Mouse (Mus musculus) limb, embryonic 15.5 days (tissue): Measurements from ENCODE around the gene Dph3. TPM values are rescaled to one million over a fixed set of nuclear protein-coding genes. Genes with fewer than 3 reads are reported as not detected.
"Not testable (repeated sequence)": the region's sequence is repeated elsewhere in the genome, so short reads cannot be mapped to it uniquely, and the experiment has no call there.

Source experiments
- ATAC-seq: fragments of 200-750 bp; cut with Nextera tagmentation; 2 replicates; pipeline ENCODE4 v1.8.0; 2017; ENCODE audit warnings: low read depth, moderate TSS enrichment; ENCODE audit not compliant: insufficient number of reproducible peaks, low FRiP score, low TSS enrichment
- H3K27ac ChIP-seq: fragments of 300-500 bp; sonication (generic); 2 replicates; pipeline ENCODE4 v1.5.1; 2015; ENCODE audit warnings: moderate library complexity, mild to moderate bottlenecking, inconsistent platforms
- H3K27me3 ChIP-seq: fragments of 300-500 bp; sonication (generic); 2 replicates; pipeline ENCODE4 v1.6.1; 2015; ENCODE audit warnings: inconsistent platforms
- H3K36me3 ChIP-seq: fragments of 300-500 bp; sonication (generic); 2 replicates; pipeline ENCODE4 v1.6.1; 2015; ENCODE audit warnings: inconsistent platforms
- H3K4me1 ChIP-seq: fragments of 300-500 bp; sonication (generic); 2 replicates; pipeline ENCODE4 v1.6.1; 2015; ENCODE audit warnings: inconsistent platforms
- H3K4me2 ChIP-seq: fragments of 300-500 bp; sonication (generic); 2 replicates; pipeline ENCODE4 v1.6.1; 2015; ENCODE audit warnings: mild to moderate bottlenecking, inconsistent platforms
- H3K4me3 ChIP-seq: fragments of 300-500 bp; sonication (generic); 2 replicates; pipeline ENCODE4 v1.5.1; 2015; ENCODE audit warnings: mild to moderate bottlenecking, inconsistent platforms
- H3K9ac ChIP-seq: fragments of 300-500 bp; sonication (generic); 2 replicates; pipeline ENCODE4 v1.6.1; 2015; ENCODE audit warnings: inconsistent platforms
- H3K9me3 ChIP-seq: fragments of 300-500 bp; sonication (generic); 2 replicates; pipeline ENCODE4 v1.6.1; 2016; ENCODE audit warnings: inconsistent platforms
- WGBS: fragments of 180-500 bp; shearing (Covaris S2); methylation state at CpG from one replicate; pipeline ENCODE4 v1.1.7; 2015; 5-methylcytosine and 5-hydroxymethylcytosine counted together
- polyA plus RNA-seq: library from polyadenylated mRNA; unstranded; fragments of >200 nt; fragmentation: Nextera tagmentation; extraction: Ambion mirVana; gene quantifications from 2 replicates; pipeline ENCODE4 v1.2.1, GENCODE M21; 2015

Dph3 gene
- polyA plus RNA-seq, result 74.3 and 76.6 TPM in 2 replicates

- Histone ChIP-seq H3K27me3 (no peaks in the 10 kb centered on the region), H3K4me3 (peak within 1 kb of the TSS; percentile 72), H3K36me3 (peaks cover 25% of the 10 kb centered on the region), H3K9ac (peak within 1 kb of the TSS; percentile 62), H3K27ac (peak within 1 kb of the TSS; percentile 94), H3K4me2 (peak within 1 kb of the TSS; percentile 59), H3K4me1 (peaks cover 6% of the 10 kb centered on the region; the same call in 1 of the 2 replicates), H3K9me3 (no peaks in the 10 kb centered on the region)
- WGBS, result under 1% methylated on average over 43 of the region's 43 CpGs
- ATAC-seq, result peak; percentile 95
These were observed at the start of gene Dph3 for GRCm38 (mm10) chr14:32085486-32086201. Gene Dph3 (minus strand): TSS chr14:32085729.

DNA sequence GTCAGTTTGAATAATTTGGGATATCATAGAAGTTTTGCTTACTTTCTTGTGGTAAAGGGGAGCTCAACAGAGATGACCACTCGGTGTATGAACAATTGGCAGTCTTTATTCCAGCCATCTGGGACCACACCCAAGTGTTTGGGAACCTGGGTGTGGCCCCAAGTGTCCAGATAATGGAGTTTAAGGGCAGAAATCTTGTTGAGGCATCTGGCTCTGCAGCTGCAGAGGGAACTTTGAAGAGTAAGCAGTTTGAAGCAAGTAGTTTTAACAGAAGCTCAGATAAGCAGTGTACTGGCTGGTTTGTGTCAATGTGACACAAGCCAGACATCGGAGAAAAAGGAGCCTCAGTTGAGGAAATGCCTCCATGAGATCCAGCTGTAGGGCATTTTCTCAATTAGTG lies 48.8 kb upstream of the Dph3 start:
- no peak for ATAC-seq
- Histone ChIP-seq H3K9me3 (no peaks in the 10 kb centered on the region), H3K36me3 (no peaks in the 10 kb centered on the region), H3K4me2 (no peak overlapping the region), H3K27me3 (no peaks in the 10 kb centered on the region), H3K27ac (no peak overlapping the region), H3K4me1 (no peaks in the 10 kb centered on the region), H3K9ac (no peak overlapping the region), H3K4me3 (no peak overlapping the region)
- 45% methylated on average over 2 of the region's 2 CpGs for WGBS

GRCm38 (mm10) chr14:32131836-32132235 lies 46.3 kb upstream of the Dph3 start:
- Histone ChIP-seq H3K4me1 (no peaks in the 10 kb centered on the region), H3K4me3 (no peak overlapping the region), H3K27ac (no peak overlapping the region), H3K4me2 (no peak overlapping the region), H3K27me3 (no peaks in the 10 kb centered on the region), H3K9me3 (no peaks in the 10 kb centered on the region), H3K9ac (no peak overlapping the region), H3K36me3 (no peaks in the 10 kb centered on the region)
- ATAC-seq, result no peak
- 88% methylated on average over 4 of the region's 4 CpGs for WGBS

DNA sequence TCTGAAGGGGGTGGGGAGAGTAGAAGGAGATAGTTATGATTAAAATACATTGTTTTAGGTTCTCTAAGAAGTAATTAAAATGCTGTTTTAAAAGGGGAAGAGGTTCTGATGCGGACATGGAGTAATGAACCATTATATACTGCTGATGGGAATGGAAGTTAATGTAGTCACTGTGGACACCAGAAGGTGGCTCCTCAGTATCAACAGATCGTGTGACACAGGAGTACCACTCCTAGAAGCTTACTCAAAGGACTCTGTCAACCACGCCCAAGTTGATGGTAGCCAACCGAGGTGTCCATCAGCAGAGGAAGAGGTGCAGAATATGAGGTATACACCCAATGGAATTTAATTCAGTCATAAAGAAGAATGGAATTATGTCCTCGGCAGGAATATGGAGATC lies 42.9 kb upstream of the Dph3 start:
- Histone ChIP-seq H3K4me1 (no peaks in the 10 kb centered on the region), H3K27ac (no peak overlapping the region), H3K4me3 (no peak overlapping the region), H3K4me2 (no peak overlapping the region), H3K9me3 (no peaks in the 10 kb centered on the region), H3K36me3 (no peaks in the 10 kb centered on the region), H3K9ac (no peak overlapping the region), H3K27me3 (no peaks in the 10 kb centered on the region)
- ATAC-seq, result no peak
- WGBS, result 81% methylated on average over 5 of the region's 5 CpGs

GRCm38 (mm10) chr14:32125256-32125655 lies 39.7 kb upstream of the Dph3 start:
- not testable (repeated sequence) for H3K9me3 ChIP-seq, H3K4me2 ChIP-seq, H3K27ac ChIP-seq, H3K4me1 ChIP-seq, H3K9ac ChIP-seq, H3K27me3 ChIP-seq, H3K4me3 ChIP-seq, H3K36me3 ChIP-seq, ATAC-seq
- WGBS, result 82% methylated on average over 5 of the region's 5 CpGs

DNA sequence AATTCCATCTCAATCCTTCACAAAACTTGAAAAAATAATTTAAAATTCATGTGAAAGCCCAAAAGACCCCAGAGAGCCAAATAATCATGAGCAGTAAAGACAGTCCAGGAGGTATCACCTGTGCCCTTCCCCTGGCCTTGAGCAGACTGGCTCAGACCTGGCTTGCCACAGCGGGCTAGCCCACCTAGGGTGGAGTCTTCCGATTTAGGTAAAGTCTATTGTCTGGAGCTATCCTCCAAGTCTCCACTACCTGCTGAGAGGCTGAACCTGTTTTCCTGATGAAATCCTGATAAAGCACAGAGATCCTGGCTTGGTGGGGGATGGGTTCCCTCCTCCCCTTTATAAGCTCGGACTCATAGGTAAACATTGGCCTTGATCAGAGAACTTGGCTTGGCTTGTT lies 38.7 kb upstream of the Dph3 start:
- H3K9ac ChIP-seq, result no peak overlapping the region
- no peak overlapping the region for H3K27ac ChIP-seq
- no peaks in the 10 kb centered on the region for H3K9me3 ChIP-seq
- ATAC-seq, result no peak
- 77% methylated on average over 3 of the region's 3 CpGs for WGBS
- H3K4me3 ChIP-seq, result no peak overlapping the region
- no peaks in the 10 kb centered on the region for H3K36me3 ChIP-seq
- no peak overlapping the region for H3K4me2 ChIP-seq
- no peaks in the 10 kb centered on the region for H3K27me3 ChIP-seq
- H3K4me1 ChIP-seq, result peaks cover 5% of the 10 kb centered on the region; the same call in 1 of the 2 replicates

GRCm38 (mm10) chr14:32121920-32122315 lies 36.4 kb upstream of the Dph3 start:
- H3K4me2 ChIP-seq, result no peak overlapping the region
- no peak for ATAC-seq
- 54% methylated on average over 2 of the region's 2 CpGs for WGBS

DNA sequence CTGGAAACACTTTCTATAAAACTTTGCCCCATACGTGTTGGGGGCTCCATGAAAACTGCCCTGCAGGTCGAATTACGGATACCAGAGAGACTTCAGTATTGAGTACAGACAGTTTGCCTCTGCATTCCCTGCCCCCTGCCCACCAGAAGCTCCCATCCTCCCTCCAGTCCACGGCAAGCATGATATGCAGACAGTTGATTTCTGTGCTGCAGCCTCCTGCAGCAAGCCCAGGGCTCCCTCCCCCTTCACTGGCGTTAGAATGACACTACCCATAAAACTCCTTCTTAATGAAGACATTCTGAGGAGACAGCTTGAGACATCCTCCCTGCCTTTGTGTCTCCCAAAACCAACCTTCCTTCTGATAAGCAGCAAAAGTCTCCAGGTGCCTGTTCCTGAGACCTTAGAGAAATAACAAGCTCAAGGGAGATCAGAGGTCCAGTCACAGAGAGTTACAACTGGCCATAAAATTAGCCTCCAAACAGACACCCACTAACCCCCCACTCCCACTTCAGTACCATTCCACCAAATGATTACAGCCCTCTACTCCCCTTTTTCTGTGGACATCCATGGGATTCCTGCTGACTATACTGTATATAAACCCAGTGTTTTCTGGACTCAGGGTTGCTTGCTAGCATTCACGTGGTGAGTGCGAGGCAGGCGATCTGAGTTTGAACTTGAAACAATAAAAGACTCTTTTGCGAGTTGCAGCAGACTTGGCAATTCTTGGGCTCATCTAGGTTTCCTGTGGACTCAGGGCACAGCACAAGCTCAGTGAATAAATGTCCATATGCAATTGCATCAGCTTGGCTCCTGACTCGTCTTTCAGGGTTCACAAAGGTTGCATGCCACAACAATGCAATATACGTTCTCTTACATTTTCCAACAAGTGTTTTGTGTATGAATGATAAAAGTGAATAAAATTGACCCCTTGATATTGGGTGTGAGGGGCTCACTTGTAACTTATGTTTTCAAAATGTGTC lies 35.7 kb upstream of the Dph3 start:
- Histone ChIP-seq H3K9me3 (no peaks in the 10 kb centered on the region), H3K9ac (no peak overlapping the region), H3K36me3 (no peaks in the 10 kb centered on the region), H3K27ac (no peak overlapping the region), H3K4me3 (no peak overlapping the region), H3K27me3 (no peaks in the 10 kb centered on the region), H3K4me1 (peaks cover 5% of the 10 kb centered on the region; the same call in 1 of the 2 replicates), H3K4me2 (no peak overlapping the region)
- WGBS, result 31% methylated on average over 11 of the region's 11 CpGs
- ATAC-seq, result no peak

More at GRCm38 (mm10) chr14:32121920-32122315, 36.4 kb upstream of the Dph3 start:
- no peaks in the 10 kb centered on the region for H3K36me3 ChIP-seq
- no peaks in the 10 kb centered on the region for H3K9me3 ChIP-seq
- no peak overlapping the region for H3K27ac ChIP-seq
- no peak overlapping the region for H3K9ac ChIP-seq
- H3K27me3 ChIP-seq, result no peaks in the 10 kb centered on the region
- peaks cover 5% of the 10 kb centered on the region; the same call in 1 of the 2 replicates for H3K4me1 ChIP-seq
- no peak overlapping the region for H3K4me3 ChIP-seq

DNA sequence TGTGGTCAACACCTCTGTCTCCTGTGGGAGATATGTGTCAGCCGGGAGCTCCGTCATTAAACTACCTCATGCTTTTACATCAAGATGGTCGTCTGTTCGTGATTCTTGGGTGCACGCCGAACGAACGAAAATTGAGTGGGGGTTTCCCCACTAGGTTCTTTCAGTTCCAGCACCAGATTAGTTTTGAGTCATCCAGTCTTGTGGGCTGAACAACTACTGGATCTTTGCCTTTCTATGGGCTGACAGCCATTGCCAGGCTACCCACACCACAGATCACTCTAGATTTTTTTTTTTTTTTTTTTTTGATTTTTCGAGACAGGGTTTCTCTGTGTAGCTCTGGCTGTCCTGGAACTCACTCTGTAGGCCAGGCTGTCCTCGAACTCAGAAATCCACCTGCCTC lies 26.6 kb upstream of the Dph3 start:
- H3K4me3 ChIP-seq, H3K36me3 ChIP-seq, ATAC-seq, H3K27ac ChIP-seq, H3K27me3 ChIP-seq, H3K4me1 ChIP-seq, H3K9me3 ChIP-seq, H3K9ac ChIP-seq, H3K4me2 ChIP-seq: not testable (repeated sequence)
- 90% methylated on average over 10 of the region's 10 CpGs for WGBS

GRCm38 (mm10) chr14:32106911-32107310 lies 21.4 kb upstream of the Dph3 start:
- Histone ChIP-seq H3K27me3 (no peaks in the 10 kb centered on the region), H3K9me3 (no peaks in the 10 kb centered on the region), H3K4me1 (no peaks in the 10 kb centered on the region), H3K4me2 (no peak overlapping the region), H3K27ac (no peak overlapping the region), H3K4me3 (no peak overlapping the region), H3K9ac (no peak overlapping the region), H3K36me3 (peaks cover 7% of the 10 kb centered on the region; the same call in 1 of the 2 replicates)
- ATAC-seq, result no peak
- 86% methylated on average over 4 of the region's 4 CpGs for WGBS

GRCm38 (mm10) chr14:32105663-32106062 lies 20.1 kb upstream of the Dph3 start:
- no peak for ATAC-seq

GRCm38 (mm10) chr14:32103556-32103955 lies 18.0 kb upstream of the Dph3 start:
- Histone ChIP-seq H3K4me2 (no peak overlapping the region), H3K9me3 (no peaks in the 10 kb centered on the region), H3K27ac (no peak overlapping the region), H3K4me1 (no peaks in the 10 kb centered on the region), H3K36me3 (peaks cover 30% of the 10 kb centered on the region), H3K9ac (no peak overlapping the region), H3K4me3 (no peak overlapping the region), H3K27me3 (no peaks in the 10 kb centered on the region)
- WGBS, result 86% methylated on average over 4 of the region's 4 CpGs
- ATAC-seq, result no peak

More at GRCm38 (mm10) chr14:32105663-32106062, 20.1 kb upstream of the Dph3 start:
- Histone ChIP-seq H3K4me3 (no peak overlapping the region), H3K27ac (no peak overlapping the region), H3K27me3 (no peaks in the 10 kb centered on the region), H3K4me2 (no peak overlapping the region), H3K9me3 (no peaks in the 10 kb centered on the region), H3K9ac (no peak overlapping the region), H3K4me1 (no peaks in the 10 kb centered on the region), H3K36me3 (peaks cover 9% of the 10 kb centered on the region; the same call in 1 of the 2 replicates)
- WGBS, result 51% methylated on average over 7 of the region's 7 CpGs
